Mouse (Mus musculus) MEL (cell line): ENCODE measurements around the gene Foxn1.

Experiments used
- CTCF ChIP-seq, 3 experiments: IDR thresholded peaks in 2 of 3; conservative IDR thresholded peaks in 1 of 3; 2 replicates each; pipeline ENCODE4 v1.5.1; 2011 to 2012; ENCODE audit warnings: low read length in 3 of 3, low read depth in 2 of 3, mild to moderate bottlenecking in 2 of 3, improper control_type of control experiment in 1 of 3, inconsistent platforms in 1 of 3, mixed read lengths in 1 of 3, moderate library complexity in 1 of 3; ENCODE audit not compliant: control insufficient read depth in 1 of 3, insufficient read depth in 1 of 3, poor library complexity in 1 of 3, severe bottlenecking in 1 of 3
- E2F4 ChIP-seq: IDR thresholded peaks from 2 replicates; pipeline ENCODE4 v1.6.1; 2011; ENCODE audit warnings: low read depth, low read length, improper control_type of control experiment, borderline replicate concordance
- HCFC1 ChIP-seq: IDR thresholded peaks from 2 replicates; pipeline ENCODE4 v1.6.1; 2012; ENCODE audit warnings: low read depth, mild to moderate bottlenecking, inconsistent platforms, low read length, improper control_type of control experiment, moderate library complexity

DNA sequence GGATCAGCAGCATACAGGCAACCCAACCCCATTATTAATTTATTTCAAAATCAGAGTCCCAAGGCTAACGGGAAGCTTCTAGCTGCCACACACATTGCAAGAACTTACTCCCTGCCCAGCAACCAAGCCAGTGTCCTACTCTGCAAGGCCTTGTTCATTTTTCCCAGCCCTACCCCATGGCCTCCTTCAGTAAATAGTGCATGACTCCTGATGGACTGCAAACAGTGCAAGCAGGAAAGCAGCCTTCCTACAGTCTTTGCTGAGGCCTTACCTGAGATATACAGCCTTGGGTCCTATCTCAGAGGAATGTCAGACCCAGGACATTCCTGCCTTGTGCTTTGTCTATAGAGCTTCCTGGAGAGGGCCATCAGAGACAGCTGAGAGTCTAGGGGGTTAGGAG, 39.2 kb upstream of the Foxn1 start:
- TF ChIP-seq CTCF (IDR thresholded peaks at IDR 0.05 in 2 of 3, conservative IDR thresholded peaks at IDR 0.05 in 1 of 3; ENCODE audit: control insufficient read depth in 1 of 3, insufficient read depth in 1 of 3, low read depth in 2 of 3, low read length in 3 of 3, poor library complexity in 1 of 3, severe bottlenecking in 1 of 3), result no peak
- no peak for TF ChIP-seq E2F4
- TF ChIP-seq HCFC1, result no peak
